Mouse (Mus musculus) limb, embryonic 11.5 days (tissue): ENCODE measurements around the gene Gm14406. TPM values are rescaled to one million over a fixed set of nuclear protein-coding genes. Genes with fewer than 3 reads are reported as not detected.

ENCODE experiments used
- ATAC-seq: fragments of 200-750 bp; cut with Nextera tagmentation; 2 replicates; pipeline ENCODE4 v1.8.0; 2017; ENCODE audit warnings: low read depth; ENCODE audit not compliant: insufficient number of reproducible peaks, low FRiP score, low TSS enrichment
- DNase-seq: peaks from one replicate; pipeline ENCODE4 v3.0.0-alpha.2; 2015; ENCODE audit warnings: low spot score
- H3K27ac ChIP-seq: fragments of 300-500 bp; sonication (generic); replicated peaks from 2 replicates; pipeline ENCODE4 v1.5.1; 2014; ENCODE audit warnings: low read depth, mild to moderate bottlenecking, low read length
- H3K27me3 ChIP-seq: fragments of 300-500 bp; sonication (generic); 2 replicates; pipeline ENCODE4 v1.6.1; 2014; ENCODE audit warnings: mild to moderate bottlenecking, low read length, mixed read lengths; ENCODE audit not compliant: control insufficient read depth, insufficient read depth
- H3K36me3 ChIP-seq: fragments of 300-500 bp; sonication (generic); 2 replicates; pipeline ENCODE4 v1.6.1; 2014; ENCODE audit warnings: mild to moderate bottlenecking, low read length, moderate library complexity, mixed read lengths; ENCODE audit not compliant: control insufficient read depth, insufficient read depth
- H3K4me1 ChIP-seq: fragments of 300-500 bp; sonication (generic); 2 replicates; pipeline ENCODE4 v1.6.1; 2014; ENCODE audit warnings: low read length, mixed read lengths; ENCODE audit not compliant: control insufficient read depth, insufficient read depth
- H3K4me2 ChIP-seq: fragments of 300-500 bp; sonication (generic); 2 replicates; pipeline ENCODE4 v1.6.1; 2014; ENCODE audit warnings: low read depth, mild to moderate bottlenecking, moderate library complexity; ENCODE audit not compliant: severe bottlenecking
- H3K4me3 ChIP-seq: fragments of 300-500 bp; sonication (generic); 2 replicates; pipeline ENCODE4 v1.5.1; 2014; ENCODE audit warnings: low read depth, low read length
- H3K9ac ChIP-seq: fragments of 300-500 bp; sonication (generic); 2 replicates; pipeline ENCODE4 v1.6.1; 2014; ENCODE audit warnings: mild to moderate bottlenecking, low read length
- H3K9me3 ChIP-seq: fragments of 300-500 bp; sonication (generic); 2 replicates; pipeline ENCODE4 v1.6.1; 2016; ENCODE audit warnings: low read length; ENCODE audit not compliant: control insufficient read depth
- WGBS: fragments of 180-500 bp; shearing (Covaris S2); extraction: QIAGEN DNeasy Blood & Tissue Kit; methylation state at CpG from one replicate; pipeline ENCODE4 v1.1.7; 2014; 5-methylcytosine and 5-hydroxymethylcytosine counted together
- polyA plus RNA-seq: library from polyadenylated mRNA; unstranded; fragments of >200 nt; fragmentation: Nextera tagmentation; extraction: Ambion mirVana; gene quantifications from 2 replicates; pipeline ENCODE4 v1.2.1, GENCODE M21; 2014

Gm14406 gene
- polyA plus RNA-seq, 1 experiment from 2014 or later: 0.17 TPM

DNA sequence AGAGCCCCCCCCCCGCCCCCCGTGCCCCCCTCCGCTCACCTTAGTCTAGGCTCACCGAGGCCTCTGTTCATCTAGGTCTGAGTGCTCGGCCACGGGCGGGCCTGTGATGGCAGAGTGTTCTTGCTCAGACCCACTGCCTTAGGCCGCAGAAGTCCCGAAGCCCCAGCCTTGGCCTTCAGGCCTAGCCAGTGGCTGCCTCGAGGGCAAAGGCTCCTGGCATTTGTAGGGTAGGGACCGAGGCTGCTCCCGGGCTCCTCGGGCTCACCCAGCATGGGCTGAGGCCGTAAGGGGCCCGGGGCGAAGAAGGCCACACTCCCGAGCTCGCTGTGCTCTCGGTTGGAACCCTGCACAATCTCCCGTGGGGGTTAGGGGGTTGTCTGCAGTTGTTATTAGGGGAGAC is 54.9 kb downstream of the Gm14406 start:
- ATAC-seq: 0 out of 2 replicates have a peak, but pooled peaks have one; percentile 21
- no peak overlapping the region for H3K27ac ChIP-seq
- H3K27me3 ChIP-seq: no peaks in the 10 kb centered on the region
- DNase-seq: no peak
- H3K4me3 ChIP-seq: no peak overlapping the region
- no peaks in the 10 kb centered on the region for H3K36me3 ChIP-seq
- H3K9ac ChIP-seq: no peak overlapping the region
- H3K4me1 ChIP-seq: no peaks in the 10 kb centered on the region
- no peak overlapping the region for H3K4me2 ChIP-seq
- H3K9me3 ChIP-seq: peaks cover 4% of the 10 kb centered on the region; the same call in 1 of the 2 replicates
- WGBS: 92% methylated on average over 20 of the region's 20 CpGs

DNA sequence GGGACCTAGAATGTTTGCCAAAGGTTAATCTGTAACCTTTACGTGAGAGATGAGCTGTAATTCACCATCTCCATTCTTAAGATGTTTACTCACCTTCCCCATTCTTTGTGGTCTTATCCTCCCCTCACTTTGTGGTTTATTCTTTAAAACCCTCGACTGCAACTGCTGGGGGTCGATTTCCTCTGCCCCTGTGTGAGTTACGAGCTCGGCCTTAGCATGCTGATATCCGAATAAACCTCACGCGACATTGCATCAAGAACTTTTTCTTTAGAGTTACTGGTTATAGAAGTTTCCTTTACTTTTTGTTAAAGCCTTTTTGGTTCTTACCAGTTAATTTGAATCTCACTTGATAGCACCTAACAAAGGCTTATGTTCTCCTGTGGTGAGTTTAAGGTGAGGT is 58.0 kb downstream of the Gm14406 start:
- 88% methylated on average over 8 of the region's 8 CpGs for WGBS
- H3K4me3 ChIP-seq: no peak overlapping the region
- DNase-seq (no peak), ATAC-seq (no peak)
- H3K4me1 ChIP-seq: no peaks in the 10 kb centered on the region
- no peaks in the 10 kb centered on the region for H3K36me3 ChIP-seq
- no peak overlapping the region for H3K4me2 ChIP-seq
- H3K27me3 ChIP-seq: no peaks in the 10 kb centered on the region
- H3K9ac ChIP-seq: no peak overlapping the region
- no peak overlapping the region for H3K27ac ChIP-seq
- peaks cover 4% of the 10 kb centered on the region; the same call in 1 of the 2 replicates for H3K9me3 ChIP-seq

Other genes with a start within 250 kb of the Gm14406 start
- gene Gm14418, start 179.9 kb downstream of the Gm14406 start, polyA plus RNA-seq: 8.7 and 11.1 TPM in 2 replicates
- gene Zfp970, start 113.5 kb downstream of the Gm14406 start, polyA plus RNA-seq: 11.1 and 12.9 TPM in 2 replicates
- 6.3 and 7.4 TPM in 2 replicates for gene Gm14403, start 80.0 kb downstream of the Gm14406 start, polyA plus RNA-seq
- 9.3 and 11.3 TPM in 2 replicates for gene Gm14322, start 181.1 kb upstream of the Gm14406 start, polyA plus RNA-seq